Mouse (Mus musculus) cerebellum, adult 9-10 months (tissue): ENCODE data around the gene Obp2b.
A peak's percentile ranks its signal among the peaks of the same experiment; 100 is the strongest.
"Not testable (repeated sequence)": the region's sequence is repeated elsewhere in the genome, so short reads cannot be mapped to it uniquely, and the experiment has no call there.

Source experiments
- DNase-seq: peaks from one replicate; pipeline ENCODE4 v3.0.0; 2022

The Obp2b gene

GRCm38 (mm10) chr2:25736709-25737108 is at the start of gene Obp2b:
Obp2b (plus strand) TSS chr2:25737009.
- not testable (repeated sequence) for DNase-seq

- peak; percentile 61 for DNase-seq
Observed at GRCm38 (mm10) chr2:25694605-25695004, 42.2 kb upstream of the Obp2b start.

DNA sequence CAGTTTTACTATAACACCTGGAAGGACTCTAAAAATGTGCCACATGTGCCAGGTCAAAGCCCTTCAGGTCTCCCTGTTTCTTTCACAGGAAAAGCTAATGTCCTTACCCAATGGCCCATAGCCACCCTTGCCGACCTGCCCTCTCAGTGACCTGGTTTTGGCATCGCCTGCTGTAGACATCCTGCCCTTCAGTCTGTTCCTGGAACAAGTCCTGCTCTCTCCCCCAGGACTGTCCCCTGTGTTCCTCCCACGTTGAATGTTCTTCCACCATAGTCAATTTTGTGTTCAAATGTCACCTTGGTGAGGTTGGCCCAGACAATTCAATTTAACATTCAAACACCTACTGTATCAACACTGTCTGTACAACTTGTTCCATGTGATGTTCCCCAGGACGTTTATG is 39.9 kb upstream of the Obp2b start:
- no peak for DNase-seq

- DNase-seq: no peak
Observed at GRCm38 (mm10) chr2:25698696-25699095, 38.1 kb upstream of the Obp2b start.

DNA sequence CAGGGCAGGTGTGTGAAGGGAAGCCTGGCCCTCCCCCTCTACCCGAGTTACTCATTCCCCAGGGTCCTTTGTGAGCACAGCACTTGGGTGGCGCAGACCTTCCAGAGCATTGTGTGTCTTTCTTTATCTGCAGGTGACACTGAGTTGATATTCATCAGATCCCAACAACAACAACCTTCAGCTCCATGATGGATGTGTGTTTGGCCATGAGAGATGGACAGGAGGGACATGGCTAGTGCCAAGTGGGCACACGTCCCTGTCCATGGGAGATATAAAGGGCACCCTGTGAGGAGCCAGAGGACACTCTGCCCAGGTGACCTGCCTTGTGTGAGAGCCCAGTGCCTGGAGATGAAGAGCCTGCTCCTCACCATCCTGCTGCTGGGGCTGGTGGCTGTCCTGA is 37.1 kb upstream of the Obp2b start, which contains the start of gene Obp2a:
Gene Obp2a, plus strand, starts transcription at position 301 of the 400 bp plus-strand sequence.
- DNase-seq: not testable (repeated sequence)

- no peak for DNase-seq
Observed at GRCm38 (mm10) chr2:25701001-25701400, 35.8 kb upstream of the Obp2b start.

DNA sequence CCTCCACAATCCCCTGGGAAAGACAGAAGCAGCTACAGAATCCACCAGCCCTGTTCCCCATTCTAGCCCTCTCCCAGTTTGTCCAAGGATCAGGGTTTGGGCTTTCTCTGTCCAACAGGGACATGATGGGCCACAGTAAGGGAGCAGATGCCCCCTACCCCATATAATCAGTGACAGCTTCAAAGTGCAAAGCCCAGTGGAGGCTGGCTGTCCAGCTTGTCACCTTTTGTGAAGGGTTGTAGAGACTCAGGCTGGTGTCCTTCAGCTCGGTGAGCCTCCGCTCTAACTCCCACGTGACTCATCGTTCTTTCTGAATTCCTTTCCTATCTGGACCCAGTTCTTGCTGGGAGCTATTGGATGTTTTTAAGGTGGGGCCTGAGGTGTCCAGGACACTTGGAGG is 33.1 kb upstream of the Obp2b start:
- DNase-seq: no peak

- DNase-seq: peak; percentile 85
Observed at GRCm38 (mm10) chr2:25706643-25707481, 29.9 kb upstream of the Obp2b start, which contains the start of gene Bmyc. Bmyc (plus strand) TSS chr2:25706739.

DNA sequence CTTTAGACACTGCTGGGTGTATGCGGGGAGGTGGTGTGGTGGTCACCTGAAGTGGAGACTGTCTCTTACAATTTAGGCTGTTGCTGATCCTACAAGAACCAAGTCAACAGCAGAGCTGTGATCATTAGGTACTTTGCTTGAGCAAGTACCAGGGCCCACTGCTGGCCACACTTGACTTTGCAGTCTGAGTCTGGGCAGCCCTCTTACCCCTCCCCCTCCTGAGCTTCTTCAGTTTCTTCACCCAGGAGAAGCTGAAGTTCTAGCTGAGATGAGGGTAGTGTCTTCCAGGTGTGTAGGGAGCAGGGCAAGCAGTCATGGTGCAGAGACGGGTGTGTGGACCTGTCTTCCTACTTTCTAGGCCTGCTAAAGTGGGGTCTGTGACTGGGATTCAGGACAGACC is 28.7 kb upstream of the Obp2b start:
- peak; percentile 61 for DNase-seq

- not testable (repeated sequence) for DNase-seq
Observed at GRCm38 (mm10) chr2:25709056-25709455, 27.8 kb upstream of the Obp2b start.

- DNase-seq: not testable (repeated sequence)
Observed at GRCm38 (mm10) chr2:25709791-25710190, 27.0 kb upstream of the Obp2b start.

DNA sequence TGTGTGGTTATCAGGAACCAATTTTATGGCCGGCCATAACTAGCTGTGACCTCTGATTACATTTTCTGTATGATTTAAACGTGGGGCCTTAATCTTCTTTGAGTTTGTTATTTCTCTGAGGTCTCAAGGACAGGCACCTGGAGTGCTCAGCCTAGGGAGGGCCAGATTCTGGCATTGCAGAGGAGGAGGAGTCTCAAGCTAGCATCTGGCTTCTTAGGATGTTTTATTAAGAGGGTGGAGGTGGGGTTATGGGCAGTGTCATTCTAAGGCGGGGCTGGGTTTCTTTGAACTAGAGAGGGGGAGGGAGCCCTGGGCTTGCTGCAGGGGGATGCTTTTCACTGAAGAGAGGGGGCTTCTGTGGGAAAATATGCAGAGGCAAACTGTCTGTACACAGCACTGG is 25.2 kb upstream of the Obp2b start:
- DNase-seq: not testable (repeated sequence)

DNA sequence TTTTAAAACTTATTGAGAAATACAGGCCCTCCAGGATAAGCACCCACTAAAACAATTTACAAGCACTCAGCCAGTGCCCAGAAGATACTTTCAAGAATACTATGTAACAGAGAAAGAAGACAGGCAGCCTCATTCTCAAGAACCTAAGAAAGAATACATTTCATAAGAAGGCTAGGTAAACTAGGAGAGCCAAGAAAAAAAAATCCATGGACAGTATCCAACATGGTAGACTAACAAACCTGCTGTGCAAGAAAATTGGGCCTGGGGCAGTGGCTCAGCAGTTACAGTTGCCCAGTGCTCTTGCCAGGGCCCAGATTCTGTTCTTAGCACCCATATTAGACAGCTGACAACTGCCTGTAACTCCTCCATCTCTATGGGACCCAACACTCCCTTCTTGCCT is 19.6 kb upstream of the Obp2b start:
- DNase-seq: no peak

DNA sequence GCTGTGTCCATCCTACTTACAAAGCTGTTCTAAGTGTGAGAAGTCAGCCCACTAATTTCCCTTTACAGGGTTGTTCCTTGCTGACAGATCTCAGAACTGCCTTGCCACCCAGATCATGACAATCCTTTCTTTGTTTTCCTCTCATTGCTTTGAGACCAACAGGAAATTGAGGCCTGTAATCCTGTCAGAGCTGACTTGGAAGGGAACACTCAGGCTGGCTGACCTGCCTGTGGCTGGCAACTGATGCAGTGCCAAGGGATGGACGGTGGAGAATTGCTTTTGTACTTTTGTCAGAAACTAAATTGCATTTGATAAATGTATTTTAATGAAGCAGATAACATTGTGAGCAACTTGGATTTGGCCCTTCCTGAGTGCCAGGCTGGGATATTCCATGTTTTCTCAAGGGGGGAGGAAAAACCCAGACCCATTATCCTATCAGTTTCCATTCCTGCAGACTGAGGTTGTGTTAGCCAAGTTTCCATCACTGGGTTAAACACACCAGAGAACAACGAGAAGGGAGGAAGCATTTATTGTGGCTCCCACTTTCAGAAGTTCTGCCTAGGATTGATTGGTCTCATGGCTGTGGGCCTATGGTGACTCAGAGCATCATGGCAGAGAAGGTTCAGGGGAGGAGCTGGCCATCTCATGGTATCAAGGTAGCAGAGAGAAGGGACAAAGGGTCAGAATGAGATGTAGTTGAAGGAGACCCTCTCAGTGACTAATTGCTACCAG is 3.4 kb upstream of the Obp2b start:
- DNase-seq: no peak

DNA sequence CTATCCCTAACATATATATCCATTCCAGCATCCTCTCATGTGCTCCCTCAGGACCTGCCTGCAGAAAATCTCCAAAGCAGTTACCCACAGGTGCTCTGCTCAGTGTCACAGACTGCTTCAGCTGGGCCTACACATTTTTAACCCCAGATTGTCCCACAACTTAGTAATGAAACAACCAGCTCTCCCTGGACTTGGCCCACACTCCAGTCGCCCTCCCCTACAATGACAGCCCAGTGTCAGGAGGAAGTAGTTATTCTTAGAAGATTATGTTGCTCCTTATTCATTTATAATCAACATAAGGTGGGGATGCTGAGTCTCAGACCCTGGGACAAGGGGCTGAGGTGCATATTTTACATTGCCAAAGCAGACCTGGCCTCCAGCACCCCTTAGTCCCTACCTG is 4.9 kb downstream of the Obp2b start:
- no peak for DNase-seq

- DNase-seq: no peak
Observed at GRCm38 (mm10) chr2:25754201-25754600, 17.4 kb downstream of the Obp2b start.

- DNase-seq: no peak
Observed at GRCm38 (mm10) chr2:25758064-25758625, 21.3 kb downstream of the Obp2b start.

- DNase-seq: no peak
Observed at GRCm38 (mm10) chr2:25765269-25765668, 28.5 kb downstream of the Obp2b start, which contains the start of gene Lcn3. Lcn3 (plus strand) TSS chr2:25765569.

DNA sequence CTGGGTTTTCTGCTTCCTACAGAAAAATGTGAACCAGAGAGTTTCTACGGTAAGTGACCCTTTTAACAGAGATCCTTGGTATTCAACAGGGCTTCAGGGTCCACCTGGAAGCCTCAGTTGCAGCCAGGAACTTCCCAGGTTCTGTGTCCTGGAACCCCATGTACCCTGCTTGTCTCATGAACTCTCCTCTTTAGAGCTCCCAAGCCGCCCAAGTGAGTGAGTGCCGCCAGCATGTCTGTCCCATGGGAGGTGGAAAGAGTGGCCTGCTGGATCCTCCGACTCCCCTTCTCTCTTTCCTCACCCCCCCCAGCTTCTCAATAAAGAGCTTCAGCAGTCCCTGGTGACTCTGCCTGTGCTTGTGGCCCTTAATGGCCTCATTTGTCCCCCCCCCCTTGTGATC is 31.0 kb downstream of the Obp2b start:
- DNase-seq: no peak

- DNase-seq: no peak
Observed at GRCm38 (mm10) chr2:25773507-25773906, 36.7 kb downstream of the Obp2b start.

- DNase-seq: no peak
Observed at GRCm38 (mm10) chr2:25774640-25775039, 37.8 kb downstream of the Obp2b start.

- DNase-seq: no peak
Observed at GRCm38 (mm10) chr2:25775991-25776390, 39.2 kb downstream of the Obp2b start.

GRCm38 (mm10) chr2:25776717-25777116 is 39.9 kb downstream of the Obp2b start, which contains the start of gene Lcn11:
Lcn11 (plus strand) TSS chr2:25777017.
- DNase-seq: no peak
